Mouse (Mus musculus): Measurements from ENCODE around the gene Hjurp. TPM values are rescaled to one million over a fixed set of nuclear protein-coding genes. Genes with fewer than 3 reads are reported as not detected.

The Hjurp gene
- polyA plus RNA-seq (2015; fragmentation: Nextera tagmentation; extraction: Ambion mirVana) = 85.4 and 86.4 TPM in 2 replicates

DNA sequence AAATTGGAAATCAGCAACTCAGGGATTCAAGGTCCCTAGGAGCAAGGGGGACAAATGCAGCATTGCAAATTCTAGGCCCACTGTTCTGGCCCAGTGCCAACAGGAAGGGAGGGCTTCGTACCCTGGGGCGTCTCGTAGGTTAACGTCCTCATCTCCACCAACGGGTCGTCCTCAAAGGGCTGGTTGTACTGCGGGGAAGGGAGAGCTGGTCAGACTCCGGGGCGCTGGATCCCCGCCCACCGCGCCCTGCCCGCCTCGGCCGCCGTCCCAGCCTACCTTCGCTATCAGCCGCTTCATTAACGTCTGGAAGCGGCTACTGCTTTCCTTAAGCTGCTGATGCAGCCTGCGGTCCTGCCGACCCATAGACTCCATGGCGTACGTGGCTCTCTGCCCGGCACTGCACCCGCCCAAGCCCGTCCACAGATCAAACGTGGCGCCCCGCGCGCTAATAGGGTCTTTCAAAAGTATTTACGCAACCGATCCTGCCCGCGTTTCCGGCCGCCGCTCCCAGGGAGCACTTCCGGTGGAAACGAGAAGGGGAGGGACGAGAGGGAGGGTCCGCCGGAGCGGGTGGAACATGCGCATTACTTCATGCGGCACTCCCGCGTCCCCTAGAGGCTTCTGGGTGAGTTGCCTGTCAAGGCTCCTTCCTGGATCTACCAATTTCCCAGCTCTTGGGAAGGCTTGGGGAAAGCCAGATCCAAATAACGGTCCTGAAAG lies at the start of gene Hjurp, which contains the start of gene Trpm8:
TSS of gene Hjurp (minus strand) at position 536 of the 720 bp plus-strand sequence.
TSS of gene Trpm8 (plus strand) at position 564 of the 720 bp plus-strand sequence.
- Histone ChIP-seq H3K4me3 (peak within 1 kb of the TSS; percentile 42), H3K36me3 (replicated peaks) (peaks cover 7% of the 10 kb centered on the region), H3K4me1 (peaks cover 22% of the 10 kb centered on the region), H3K9me3 (peaks cover 6% of the 10 kb centered on the region; the same call in 1 of the 2 replicates), H3K27me3 (replicated peaks) (no peaks in the 10 kb centered on the region), H3K4me2 (peak within 1 kb of the TSS; percentile 55), H3K27ac (peak within 1 kb of the TSS; percentile 64), H3K9ac (peak within 1 kb of the TSS; percentile 57)
- under 1% methylated on average over 50 of the region's 50 CpGs for WGBS
- ATAC-seq (replicated peaks) = peak; percentile 98

- Histone ChIP-seq H3K9ac (no peak overlapping the region), H3K4me1 (no peaks in the 10 kb centered on the region), H3K4me2 (no peak overlapping the region), H3K36me3 (replicated peaks) (no peaks in the 10 kb centered on the region), H3K27ac (no peak overlapping the region), H3K4me3 (no peak overlapping the region), H3K9me3 (no peaks in the 10 kb centered on the region), H3K27me3 (replicated peaks) (no peaks in the 10 kb centered on the region)
- 76% methylated on average over 3 of the region's 3 CpGs for WGBS
- no peak for ATAC-seq (replicated peaks)
These were observed 45.7 kb upstream of the Hjurp start for GRCm38 (mm10) chr1:88323101-88323500.

DNA sequence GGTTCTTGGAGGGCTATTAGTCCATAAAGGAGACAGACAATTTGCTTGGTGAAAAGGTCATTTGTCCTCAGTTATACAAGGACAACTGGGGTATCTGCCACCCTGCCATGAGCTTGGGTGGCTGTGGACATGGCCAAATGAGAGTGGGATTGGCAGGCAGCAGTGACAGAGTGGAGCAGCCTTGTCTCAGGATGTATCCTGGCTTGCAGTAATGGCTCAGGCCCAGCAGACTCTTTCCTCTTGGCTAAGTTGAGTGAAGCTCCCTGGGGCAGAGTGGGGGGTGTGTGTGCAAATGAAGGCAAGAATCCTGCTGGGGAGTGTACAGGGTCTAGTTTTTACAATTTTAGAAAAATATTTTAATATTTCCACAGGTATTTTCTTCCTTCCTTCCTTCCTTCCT lies 44.7 kb upstream of the Hjurp start:
- H3K4me1 ChIP-seq = no peaks in the 10 kb centered on the region
- H3K4me2 ChIP-seq = no peak overlapping the region
- H3K9me3 ChIP-seq = no peaks in the 10 kb centered on the region
- no peak for ATAC-seq (replicated peaks)
- H3K4me3 ChIP-seq = no peak overlapping the region
- no peak overlapping the region for H3K27ac ChIP-seq
- no peaks in the 10 kb centered on the region for H3K27me3 ChIP-seq (replicated peaks)
- no peaks in the 10 kb centered on the region for H3K36me3 ChIP-seq (replicated peaks)
- H3K9ac ChIP-seq = no peak overlapping the region

DNA sequence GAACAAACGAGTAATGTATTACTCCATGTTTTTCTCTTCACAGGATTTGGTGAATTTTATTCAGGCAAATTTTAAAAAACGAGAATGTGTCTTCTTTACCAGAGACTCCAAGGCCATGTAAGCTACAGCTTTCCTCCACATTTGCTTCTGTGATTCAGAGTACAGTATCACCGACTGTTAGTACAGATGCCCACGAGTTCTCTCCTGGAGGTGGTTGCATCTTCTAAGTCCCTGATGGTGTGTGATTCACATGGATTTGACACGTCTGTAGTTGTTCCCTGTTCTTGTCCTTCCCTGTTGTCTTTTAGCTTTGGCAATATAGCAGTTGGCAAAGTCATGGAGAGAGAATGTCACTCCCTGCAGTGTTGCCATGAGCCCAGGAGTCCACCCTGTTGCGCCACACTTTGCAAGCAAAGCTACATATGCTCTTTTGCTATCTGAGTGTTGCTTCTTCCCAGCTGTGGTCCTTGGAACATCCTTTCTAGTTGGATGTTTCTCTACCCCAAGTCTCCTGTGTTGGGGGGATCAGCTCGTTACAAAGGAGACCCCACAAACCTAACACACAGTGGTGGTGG lies 43.5 kb upstream of the Hjurp start:
- H3K4me1 ChIP-seq = no peaks in the 10 kb centered on the region
- ATAC-seq (replicated peaks) = no peak
- no peaks in the 10 kb centered on the region for H3K36me3 ChIP-seq (replicated peaks)
- H3K9ac ChIP-seq = no peak overlapping the region
- H3K27me3 ChIP-seq (replicated peaks) = no peaks in the 10 kb centered on the region
- no peak overlapping the region for H3K4me2 ChIP-seq
- H3K27ac ChIP-seq = no peak overlapping the region
- H3K9me3 ChIP-seq = no peaks in the 10 kb centered on the region
- no peak overlapping the region for H3K4me3 ChIP-seq
- WGBS = 82% methylated on average over 7 of the region's 7 CpGs

DNA sequence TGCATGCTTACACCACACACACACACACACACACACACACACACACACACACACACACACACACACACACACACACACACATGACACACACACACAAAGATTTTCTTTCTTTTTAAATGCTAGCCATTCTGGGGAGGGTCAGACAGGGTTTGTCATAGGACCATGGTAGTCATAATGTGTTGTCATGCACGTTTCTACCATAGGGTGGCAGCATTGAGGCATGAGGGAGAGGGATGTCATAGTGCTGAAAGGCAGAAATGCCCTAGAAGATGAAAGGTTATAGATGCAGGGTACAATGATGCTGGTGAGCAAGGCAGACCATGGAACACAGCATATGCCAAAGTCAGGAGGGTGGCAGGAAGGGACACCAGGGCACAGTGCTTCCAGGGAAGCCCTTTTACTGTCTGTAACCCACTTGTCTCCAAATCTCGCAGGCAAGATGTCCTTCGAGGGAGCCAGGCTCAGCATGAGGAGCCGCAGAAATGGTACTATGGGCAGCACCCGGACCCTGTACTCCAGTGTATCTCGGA lies 41.2 kb upstream of the Hjurp start:
- Histone ChIP-seq H3K27me3 (replicated peaks) (no peaks in the 10 kb centered on the region), H3K36me3 (replicated peaks) (no peaks in the 10 kb centered on the region), H3K27ac (no peak overlapping the region), H3K9ac (no peak overlapping the region), H3K4me1 (no peaks in the 10 kb centered on the region), H3K4me2 (no peak overlapping the region), H3K9me3 (no peaks in the 10 kb centered on the region), H3K4me3 (no peak overlapping the region)
- WGBS = 75% methylated on average over 6 of the region's 6 CpGs
- no peak for ATAC-seq (replicated peaks)

DNA sequence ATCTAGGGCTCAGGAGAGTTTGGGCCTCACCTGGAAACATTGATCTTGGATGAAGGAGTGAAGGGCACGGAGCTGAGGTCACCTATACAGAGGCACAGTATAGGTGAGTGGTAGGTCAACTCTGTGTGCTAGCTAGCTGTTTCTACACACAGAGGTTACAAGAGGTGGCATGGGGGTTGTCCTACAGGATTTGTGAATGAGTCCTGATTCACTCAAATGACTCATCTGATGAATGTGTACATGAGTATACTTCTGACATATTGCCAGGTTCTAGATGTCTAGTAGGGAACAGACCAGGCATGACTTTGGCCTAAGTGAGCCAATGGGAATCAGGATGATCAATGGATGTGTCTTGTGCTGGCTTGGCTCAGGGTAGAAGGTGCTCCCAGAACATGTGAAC lies 39.8 kb upstream of the Hjurp start:
- Histone ChIP-seq H3K9me3 (no peaks in the 10 kb centered on the region), H3K27ac (no peak overlapping the region), H3K27me3 (replicated peaks) (no peaks in the 10 kb centered on the region), H3K4me3 (no peak overlapping the region), H3K4me2 (no peak overlapping the region), H3K4me1 (no peaks in the 10 kb centered on the region), H3K36me3 (replicated peaks) (no peaks in the 10 kb centered on the region), H3K9ac (no peak overlapping the region)
- ATAC-seq (replicated peaks) = no peak
- WGBS = 95% methylated on average over 1 of the region's 1 CpGs

DNA sequence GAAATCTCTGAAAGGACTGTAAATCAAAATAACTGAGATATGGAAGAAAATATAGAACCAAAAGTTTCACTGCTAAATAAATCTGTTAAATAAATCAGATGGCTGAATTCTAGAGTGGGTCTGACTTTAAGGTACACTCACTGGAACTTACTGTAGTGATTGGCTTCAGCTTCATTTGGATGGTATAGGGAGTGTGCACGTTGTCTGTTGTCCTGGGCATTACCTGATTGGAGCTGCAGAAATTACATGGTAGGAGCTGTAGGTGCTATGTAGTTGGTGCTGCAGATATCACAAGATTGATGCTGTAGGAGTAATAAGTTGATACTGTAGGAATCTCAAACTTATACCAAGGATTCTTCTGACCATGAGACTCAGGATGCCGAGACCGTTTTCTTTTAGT lies 32.9 kb upstream of the Hjurp start:
- 68% methylated on average over 3 of the region's 3 CpGs for WGBS
- Histone ChIP-seq H3K9me3 (peaks cover 48% of the 10 kb centered on the region), H3K27me3 (replicated peaks) (no peaks in the 10 kb centered on the region), H3K36me3 (replicated peaks) (no peaks in the 10 kb centered on the region), H3K9ac (no peak overlapping the region), H3K4me3 (no peak overlapping the region), H3K4me1 (no peaks in the 10 kb centered on the region), H3K4me2 (no peak overlapping the region), H3K27ac (no peak overlapping the region)
- ATAC-seq (replicated peaks) = no peak

DNA sequence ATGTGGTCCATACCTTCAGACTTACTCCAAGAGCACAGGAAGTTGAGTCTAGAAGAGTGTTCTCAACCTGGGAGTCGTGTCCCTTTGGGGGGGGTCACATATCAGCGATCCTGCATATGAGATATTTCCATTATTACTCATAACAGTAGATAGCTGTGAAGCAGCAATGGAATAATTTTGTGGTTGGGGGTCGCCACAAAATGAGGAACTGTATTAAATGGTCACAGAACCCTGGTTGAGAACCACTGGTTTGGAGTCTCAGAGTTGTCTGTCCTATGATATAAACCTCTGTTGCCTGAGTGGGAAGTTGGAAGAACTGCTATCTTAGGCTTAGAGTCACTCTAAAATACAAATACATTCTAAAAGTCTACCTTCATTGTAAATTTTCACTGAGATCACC lies 32.5 kb upstream of the Hjurp start:
- H3K4me2 ChIP-seq = no peak overlapping the region
- peaks cover 53% of the 10 kb centered on the region for H3K9me3 ChIP-seq
- WGBS = 51% methylated on average over 3 of the region's 3 CpGs
- no peaks in the 10 kb centered on the region for H3K27me3 ChIP-seq (replicated peaks)
- H3K9ac ChIP-seq = no peak overlapping the region
- no peak overlapping the region for H3K4me3 ChIP-seq
- no peaks in the 10 kb centered on the region for H3K36me3 ChIP-seq (replicated peaks)
- no peaks in the 10 kb centered on the region for H3K4me1 ChIP-seq
- H3K27ac ChIP-seq = no peak overlapping the region
- no peak for ATAC-seq (replicated peaks)

GRCm38 (mm10) chr1:88309020-88309419 lies 31.6 kb upstream of the Hjurp start:
- Histone ChIP-seq H3K9ac (no peak overlapping the region), H3K9me3 (peaks cover 59% of the 10 kb centered on the region), H3K36me3 (replicated peaks) (no peaks in the 10 kb centered on the region), H3K4me2 (no peak overlapping the region), H3K4me1 (no peaks in the 10 kb centered on the region), H3K4me3 (no peak overlapping the region), H3K27me3 (replicated peaks) (no peaks in the 10 kb centered on the region), H3K27ac (no peak overlapping the region)
- no peak for ATAC-seq (replicated peaks)
- WGBS = 52% methylated on average over 2 of the region's 2 CpGs

DNA sequence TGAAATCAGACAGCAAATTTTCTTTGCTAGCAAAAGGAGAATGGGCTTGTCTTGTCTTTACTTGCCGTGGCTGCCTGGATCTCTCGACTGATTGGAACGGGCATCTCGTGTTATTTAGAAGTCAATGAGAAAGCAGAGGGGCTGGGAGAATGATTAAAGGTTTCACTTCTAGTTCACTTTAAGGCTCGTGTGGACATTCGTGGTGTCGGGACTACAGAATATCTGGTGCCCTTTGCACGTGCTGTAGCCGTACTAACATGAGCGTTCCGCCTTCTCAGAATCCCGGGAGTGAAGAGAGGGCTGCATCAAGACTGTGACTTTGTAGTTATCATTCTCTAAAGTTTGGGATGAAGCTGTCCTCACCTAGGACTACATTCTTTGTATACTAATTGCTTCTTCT lies 29.7 kb upstream of the Hjurp start:
- ATAC-seq (replicated peaks) = no peak
- WGBS = 67% methylated on average over 12 of the region's 12 CpGs
- Histone ChIP-seq H3K4me1 (no peaks in the 10 kb centered on the region), H3K4me2 (no peak overlapping the region), H3K27me3 (replicated peaks) (no peaks in the 10 kb centered on the region), H3K4me3 (no peak overlapping the region), H3K9me3 (peaks cover 74% of the 10 kb centered on the region), H3K27ac (no peak overlapping the region), H3K36me3 (replicated peaks) (no peaks in the 10 kb centered on the region), H3K9ac (no peak overlapping the region)

DNA sequence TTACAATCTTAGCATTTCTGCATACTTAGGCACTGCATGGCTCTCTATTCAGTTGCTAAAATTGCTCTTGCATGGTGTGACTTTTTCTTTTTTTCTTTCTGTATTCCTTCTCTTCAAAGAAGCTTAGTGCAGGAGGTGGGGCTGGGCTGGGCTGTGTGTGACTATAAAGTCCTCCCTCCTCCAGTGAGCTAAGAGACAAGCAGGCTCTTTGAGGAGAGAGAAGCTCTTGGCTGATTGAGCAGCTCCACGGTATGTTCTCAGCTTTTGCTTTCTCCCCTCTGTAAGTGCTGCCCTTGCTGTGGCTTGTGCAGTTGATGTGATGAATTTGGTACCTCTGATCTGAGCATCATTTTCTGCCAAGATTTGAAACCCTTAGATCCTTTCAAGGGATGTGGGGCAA lies 29.1 kb upstream of the Hjurp start:
- no peak overlapping the region for H3K4me2 ChIP-seq
- no peaks in the 10 kb centered on the region for H3K36me3 ChIP-seq (replicated peaks)
- H3K4me1 ChIP-seq = no peaks in the 10 kb centered on the region
- H3K27me3 ChIP-seq (replicated peaks) = no peaks in the 10 kb centered on the region
- H3K27ac ChIP-seq = no peak overlapping the region
- WGBS = 47% methylated on average over 1 of the region's 1 CpGs
- H3K9me3 ChIP-seq = peaks cover 77% of the 10 kb centered on the region
- no peak overlapping the region for H3K9ac ChIP-seq
- no peak overlapping the region for H3K4me3 ChIP-seq
- peak; percentile 53 for ATAC-seq (replicated peaks)

- no peak overlapping the region for H3K4me3 ChIP-seq
- H3K4me2 ChIP-seq = no peak overlapping the region
- H3K27me3 ChIP-seq (replicated peaks) = no peaks in the 10 kb centered on the region
- no peak for ATAC-seq (replicated peaks)
- no peak overlapping the region for H3K27ac ChIP-seq
- H3K4me1 ChIP-seq = no peaks in the 10 kb centered on the region
- 47% methylated on average over 6 of the region's 6 CpGs for WGBS
- no peak overlapping the region for H3K9ac ChIP-seq
- H3K9me3 ChIP-seq = peaks cover 86% of the 10 kb centered on the region
- H3K36me3 ChIP-seq (replicated peaks) = no peaks in the 10 kb centered on the region
These were observed 27.8 kb upstream of the Hjurp start for GRCm38 (mm10) chr1:88305018-88305795.
